Mouse (Mus musculus): ENCODE data around the gene Gm15737. TPM values are rescaled to one million over a fixed set of nuclear protein-coding genes. Genes with fewer than 3 reads are reported as not detected.

Gm15737 gene
- not detected in 2 replicates for polyA plus RNA-seq (2012; rRNA removed; ENCODE audit: low replicate concordance)

GRCm38 (mm10) chr6:92869089-92869581 is at the start of gene Gm15737:
Gm15737 (plus strand) TSS chr6:92869357.

Other genes with a start within 250 kb of the Gm15737 start
- gene Prickle2, start 163.2 kb upstream of the Gm15737 start, polyA plus RNA-seq (2012; rRNA removed; ENCODE audit: low replicate concordance) = 0.51 and 1.8 TPM in 2 replicates
- gene A730049H05Rik, start 52.9 kb upstream of the Gm15737 start, polyA plus RNA-seq (2012; rRNA removed; ENCODE audit: low replicate concordance) = not detected in 2 replicates
- 0.53 and 1.1 TPM in 2 replicates for gene Adamts9, start 74.1 kb downstream of the Gm15737 start, polyA plus RNA-seq (2012; rRNA removed; ENCODE audit: low replicate concordance)